Mouse (Mus musculus): ENCODE results near the gene Fmo2. TPM values are rescaled to one million over a fixed set of nuclear protein-coding genes. Genes with fewer than 3 reads are reported as not detected.

Gene Fmo2
- 0.09 and 0.29 TPM in 2 replicates for polyA plus RNA-seq (2015; fragmentation: Nextera tagmentation; extraction: Ambion mirVana)

DNA sequence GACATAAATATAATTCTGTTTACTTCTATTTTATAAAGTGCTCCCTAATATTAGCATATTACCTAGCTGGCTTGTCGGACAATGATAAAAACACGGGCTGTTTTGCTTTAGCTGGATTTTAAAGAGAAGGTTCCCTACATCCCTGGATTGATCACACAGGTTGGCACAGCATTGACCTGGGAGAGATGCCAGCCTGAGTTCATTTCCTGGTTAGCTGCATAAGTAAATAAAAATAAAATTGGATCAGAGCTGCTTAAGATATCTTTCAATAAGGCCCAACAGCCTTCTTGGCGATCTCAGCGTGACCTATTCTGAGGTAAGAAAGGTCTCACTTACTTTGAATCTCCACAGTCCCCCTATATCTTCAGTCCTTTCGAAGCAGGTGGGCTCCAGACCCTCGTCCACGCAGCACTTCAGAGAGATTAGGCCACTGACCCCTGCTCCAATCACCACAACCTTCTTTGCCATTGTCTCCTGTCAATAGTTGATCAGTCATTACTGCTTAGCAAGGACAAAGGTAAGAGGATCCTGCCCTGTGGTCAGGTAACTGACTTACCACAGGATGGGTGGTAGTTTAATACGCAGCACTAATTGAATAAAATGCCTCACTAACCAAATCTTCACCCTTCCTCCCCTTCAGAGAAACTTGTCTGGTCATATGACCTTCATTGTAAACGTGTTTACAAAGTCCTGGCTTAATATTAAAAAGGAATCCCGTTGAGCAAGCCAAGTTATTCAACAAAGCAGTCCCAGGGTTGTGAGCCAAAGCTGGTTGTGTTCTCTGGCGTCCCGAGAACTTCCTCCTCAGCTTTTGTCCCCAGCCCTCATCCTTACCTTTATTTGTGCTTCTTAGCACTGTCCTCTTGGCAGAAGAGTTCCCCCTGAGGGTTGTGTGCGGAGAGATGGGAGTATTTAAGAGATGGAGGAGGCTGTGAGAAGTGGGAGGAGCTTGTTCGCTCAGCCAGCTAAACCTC is at the start of gene Fmo2:
TSS of gene Fmo2 (minus strand) at position 889 of the 974 bp plus-strand sequence.
- no peaks in the 10 kb centered on the region for H3K36me3 ChIP-seq (ENCODE audit: control insufficient read depth, insufficient read depth, low read length)

DNA sequence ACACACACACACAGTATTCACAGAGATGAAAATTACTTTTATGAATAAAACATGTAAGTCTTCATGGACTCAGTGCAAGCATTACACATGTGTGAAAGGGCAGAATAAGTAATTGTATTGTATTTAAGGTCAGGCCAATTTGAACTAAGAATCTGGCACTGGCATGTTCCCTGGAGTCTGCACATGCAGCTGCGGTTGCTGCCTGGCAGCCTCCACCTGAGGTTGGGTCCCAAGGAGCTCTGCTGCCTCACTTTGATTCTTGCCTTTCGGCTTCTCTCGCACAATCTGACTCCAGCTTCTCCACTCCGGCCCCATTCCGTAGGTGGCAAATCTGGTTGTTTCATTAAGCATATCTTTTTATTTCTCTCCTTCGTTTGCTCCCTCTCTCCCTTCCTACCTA is 49.4 kb upstream of the Fmo2 start:
- Histone ChIP-seq H3K4me3 (ENCODE audit: low read length) (no peak overlapping the region), H3K27ac (ENCODE audit: low read depth, low read length) (no peak overlapping the region), H3K9me3 (ENCODE audit: control insufficient read depth, low read length) (no peaks in the 10 kb centered on the region), H3K4me2 (ENCODE audit: low read length) (no peak overlapping the region), H3K27me3 (replicated peaks; ENCODE audit: control insufficient read depth, insufficient read depth, low read length) (no peaks in the 10 kb centered on the region), H3K36me3 (ENCODE audit: control insufficient read depth, insufficient read depth, low read length) (no peaks in the 10 kb centered on the region), H3K9ac (ENCODE audit: low read depth, low read length) (no peak overlapping the region), H3K4me1 (ENCODE audit: control insufficient read depth, insufficient read depth, low read depth, low read length) (no peaks in the 10 kb centered on the region)
- WGBS, result 75% methylated on average over 6 of the region's 6 CpGs
- no peak for ATAC-seq

More for the DNA sequence above, at the start of gene Fmo2:
- no peaks in the 10 kb centered on the region for H3K4me1 ChIP-seq (ENCODE audit: control insufficient read depth, insufficient read depth, low read depth, low read length)
- ATAC-seq, result no peak
- H3K4me2 ChIP-seq (ENCODE audit: low read length), result no peak within 1 kb of the TSS
- H3K27me3 ChIP-seq (replicated peaks; ENCODE audit: control insufficient read depth, insufficient read depth, low read length), result no peaks in the 10 kb centered on the region
- WGBS, result 76% methylated on average over 14 of the region's 14 CpGs
- no peaks in the 10 kb centered on the region for H3K9me3 ChIP-seq (ENCODE audit: control insufficient read depth, low read length)
- H3K27ac ChIP-seq (ENCODE audit: low read depth, low read length), result no peak within 1 kb of the TSS
- H3K9ac ChIP-seq (ENCODE audit: low read depth, low read length), result no peak within 1 kb of the TSS
- no peak within 1 kb of the TSS for H3K4me3 ChIP-seq (ENCODE audit: low read length)

DNA sequence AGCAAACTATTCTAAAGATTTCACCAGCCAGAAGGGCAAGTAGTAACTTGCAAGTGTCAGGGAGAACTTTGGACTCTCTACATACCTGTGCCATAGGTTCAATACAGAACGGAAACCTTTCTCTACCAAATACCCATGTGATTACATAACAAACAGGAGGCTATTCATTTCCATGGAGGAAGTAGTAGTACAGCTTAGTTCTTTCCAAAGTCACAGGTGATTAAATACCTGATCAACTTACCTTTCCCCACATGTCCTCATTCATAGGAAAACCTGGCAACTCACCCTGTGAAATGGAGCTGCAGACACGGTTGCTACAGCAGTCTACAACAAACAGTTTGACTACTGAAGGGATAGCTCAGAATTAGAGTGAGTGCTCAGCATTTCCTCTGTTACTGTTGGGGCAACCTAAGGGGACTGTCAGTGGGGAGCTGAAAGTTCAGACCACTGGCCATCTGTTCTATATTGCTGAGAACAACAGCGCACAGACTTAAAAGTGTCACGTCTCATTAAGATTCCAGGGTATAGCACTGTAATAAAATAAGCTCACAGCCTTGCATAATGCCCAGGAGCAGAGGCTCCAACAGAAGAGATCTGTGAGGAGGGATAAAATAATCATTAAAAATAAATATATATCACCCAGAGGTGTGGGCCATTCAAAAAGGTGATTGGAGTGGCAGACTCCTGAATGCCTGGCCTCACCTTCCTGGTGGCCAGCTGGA is 48.5 kb upstream of the Fmo2 start:
- 73% methylated on average over 4 of the region's 4 CpGs for WGBS
- Histone ChIP-seq H3K27ac (ENCODE audit: low read depth, low read length) (no peak overlapping the region), H3K4me3 (ENCODE audit: low read length) (no peak overlapping the region), H3K36me3 (ENCODE audit: control insufficient read depth, insufficient read depth, low read length) (no peaks in the 10 kb centered on the region), H3K4me1 (ENCODE audit: control insufficient read depth, insufficient read depth, low read depth, low read length) (no peaks in the 10 kb centered on the region), H3K4me2 (ENCODE audit: low read length) (no peak overlapping the region), H3K9ac (ENCODE audit: low read depth, low read length) (no peak overlapping the region), H3K27me3 (replicated peaks; ENCODE audit: control insufficient read depth, insufficient read depth, low read length) (no peaks in the 10 kb centered on the region), H3K9me3 (ENCODE audit: control insufficient read depth, low read length) (no peaks in the 10 kb centered on the region)
- ATAC-seq, result peak; percentile 54

DNA sequence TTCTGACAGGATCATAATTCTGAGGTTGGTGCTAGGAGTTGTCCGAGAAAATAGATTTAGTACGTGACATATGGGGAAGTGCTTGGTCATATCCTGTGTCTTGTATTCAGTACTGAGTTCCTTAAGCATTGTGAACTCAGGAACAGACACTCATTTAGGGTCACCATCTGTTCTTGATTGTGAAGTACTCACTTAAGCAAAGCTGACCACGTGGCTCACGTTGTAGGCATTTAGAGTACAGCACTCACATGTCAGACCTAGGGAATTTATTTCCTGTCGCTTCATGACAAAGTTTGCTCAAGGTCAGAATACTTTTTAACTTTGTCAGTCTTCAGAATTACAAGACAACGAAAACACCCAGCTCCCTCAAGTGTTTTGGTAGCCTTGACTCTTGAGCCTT is 45.2 kb upstream of the Fmo2 start:
- no peaks in the 10 kb centered on the region for H3K27me3 ChIP-seq (replicated peaks; ENCODE audit: control insufficient read depth, insufficient read depth, low read length)
- H3K4me2 ChIP-seq (ENCODE audit: low read length), result no peak overlapping the region
- H3K4me3 ChIP-seq (ENCODE audit: low read length), result no peak overlapping the region
- 86% methylated on average over 6 of the region's 6 CpGs for WGBS
- no peak for ATAC-seq
- no peaks in the 10 kb centered on the region for H3K9me3 ChIP-seq (ENCODE audit: control insufficient read depth, low read length)
- no peak overlapping the region for H3K27ac ChIP-seq (ENCODE audit: low read depth, low read length)
- H3K9ac ChIP-seq (ENCODE audit: low read depth, low read length), result no peak overlapping the region
- H3K4me1 ChIP-seq (ENCODE audit: control insufficient read depth, insufficient read depth, low read depth, low read length), result no peaks in the 10 kb centered on the region
- H3K36me3 ChIP-seq (ENCODE audit: control insufficient read depth, insufficient read depth, low read length), result no peaks in the 10 kb centered on the region

DNA sequence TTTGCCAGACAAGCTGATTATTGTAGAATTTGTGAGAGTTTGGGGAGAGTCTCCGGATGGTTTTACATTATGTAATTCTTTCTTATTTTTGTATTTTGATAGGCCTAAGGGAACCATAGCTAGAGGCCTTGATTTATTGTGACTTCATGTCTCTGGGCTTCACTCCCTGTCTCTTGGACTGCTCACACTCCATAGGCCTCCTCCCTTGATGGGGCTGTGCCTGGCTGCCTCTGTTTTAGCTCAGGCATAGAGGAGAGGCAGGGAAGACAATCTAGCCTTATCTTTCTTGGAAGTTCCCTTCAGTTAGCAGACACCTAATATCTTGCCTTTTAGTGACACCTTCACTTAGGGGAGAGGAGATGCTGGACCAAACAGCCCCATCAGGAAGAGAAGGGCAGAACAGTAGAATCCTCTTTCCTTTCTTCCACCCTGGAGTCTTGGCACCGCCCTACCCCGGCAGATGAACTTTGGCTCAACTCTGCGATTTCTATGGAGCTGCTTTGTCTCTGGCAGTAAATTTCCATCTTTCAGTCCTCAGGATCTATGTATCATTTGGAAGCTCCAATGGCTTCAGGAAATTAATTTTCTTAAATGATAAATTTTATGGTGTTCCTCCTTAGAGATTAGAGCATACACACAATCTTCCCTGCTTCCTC is 40.3 kb upstream of the Fmo2 start:
- H3K36me3 ChIP-seq (ENCODE audit: control insufficient read depth, insufficient read depth, low read length), result no peaks in the 10 kb centered on the region
- H3K4me2 ChIP-seq (ENCODE audit: low read length), result no peak overlapping the region
- WGBS, result 86% methylated on average over 4 of the region's 4 CpGs
- H3K27ac ChIP-seq (ENCODE audit: low read depth, low read length), result no peak overlapping the region
- no peak overlapping the region for H3K9ac ChIP-seq (ENCODE audit: low read depth, low read length)
- ATAC-seq, result no peak
- H3K9me3 ChIP-seq (ENCODE audit: control insufficient read depth, low read length), result no peaks in the 10 kb centered on the region
- H3K4me3 ChIP-seq (ENCODE audit: low read length), result no peak overlapping the region
- H3K27me3 ChIP-seq (replicated peaks; ENCODE audit: control insufficient read depth, insufficient read depth, low read length), result no peaks in the 10 kb centered on the region
- no peaks in the 10 kb centered on the region for H3K4me1 ChIP-seq (ENCODE audit: control insufficient read depth, insufficient read depth, low read depth, low read length)

DNA sequence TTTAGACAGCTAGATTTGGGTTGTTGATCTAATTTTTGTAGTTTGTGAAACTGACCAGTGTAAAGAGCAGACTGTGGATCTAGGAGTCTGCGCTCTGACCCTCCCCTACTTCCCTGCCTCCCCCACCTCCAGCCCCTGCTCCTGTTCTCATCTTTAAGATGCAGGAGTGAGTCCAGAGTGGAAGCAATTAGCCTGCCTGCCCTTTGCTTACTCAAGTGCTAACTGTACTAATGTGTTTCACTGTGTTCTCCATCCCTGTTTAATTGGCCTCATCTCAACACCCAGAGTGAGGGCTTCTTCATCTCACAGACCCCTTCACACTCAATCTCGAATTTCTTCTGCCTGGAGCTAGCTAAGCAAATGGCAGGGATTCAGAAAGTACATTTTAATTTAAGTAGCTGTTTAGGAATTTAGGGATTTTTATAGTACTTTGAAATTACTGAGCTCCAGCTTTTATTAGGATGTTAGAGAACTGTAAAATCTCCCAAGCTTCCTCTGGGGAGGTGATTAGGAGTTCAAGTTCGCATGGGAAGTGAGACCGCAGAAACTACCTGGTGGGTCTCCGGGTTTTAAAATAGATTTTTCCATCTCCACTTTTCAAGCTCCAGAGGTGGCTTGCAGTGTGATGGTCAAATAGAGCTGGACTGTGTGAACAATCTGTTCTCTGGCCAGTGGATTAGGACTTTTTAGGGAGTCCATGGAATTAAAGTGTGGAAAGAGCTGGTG is 39.6 kb upstream of the Fmo2 start:
- H3K27ac ChIP-seq (ENCODE audit: low read depth, low read length), result no peak overlapping the region
- H3K4me3 ChIP-seq (ENCODE audit: low read length), result no peak overlapping the region
- no peaks in the 10 kb centered on the region for H3K36me3 ChIP-seq (ENCODE audit: control insufficient read depth, insufficient read depth, low read length)
- no peaks in the 10 kb centered on the region for H3K27me3 ChIP-seq (replicated peaks; ENCODE audit: control insufficient read depth, insufficient read depth, low read length)
- no peak overlapping the region for H3K4me2 ChIP-seq (ENCODE audit: low read length)
- no peak for ATAC-seq
- WGBS, result 81% methylated on average over 5 of the region's 5 CpGs
- no peaks in the 10 kb centered on the region for H3K4me1 ChIP-seq (ENCODE audit: control insufficient read depth, insufficient read depth, low read depth, low read length)
- no peak overlapping the region for H3K9ac ChIP-seq (ENCODE audit: low read depth, low read length)
- no peaks in the 10 kb centered on the region for H3K9me3 ChIP-seq (ENCODE audit: control insufficient read depth, low read length)

DNA sequence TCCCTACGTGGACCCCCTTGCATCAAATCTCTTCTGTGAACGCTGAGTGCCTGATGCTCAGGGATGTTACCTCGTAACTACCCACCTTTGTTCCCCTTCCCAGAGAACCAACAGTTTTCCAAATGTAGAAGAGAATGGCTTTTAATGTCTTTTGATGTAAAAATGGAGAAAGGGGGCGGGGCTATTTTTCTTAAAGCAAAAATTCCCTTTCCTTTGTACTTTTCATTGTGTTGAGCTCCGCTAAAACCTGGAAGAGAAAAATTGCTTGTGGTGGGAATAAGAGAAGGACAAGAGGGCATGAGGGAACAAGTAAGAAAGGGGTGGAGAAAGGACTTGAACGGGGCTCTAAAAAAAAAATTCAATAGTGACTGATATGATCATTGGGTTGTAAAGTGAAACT is 38.9 kb upstream of the Fmo2 start, which contains the start of gene Fmo6:
TSS of gene Fmo6 (minus strand) at position 101 of the 400 bp plus-strand sequence.
- no peak within 1 kb of the TSS for H3K9ac ChIP-seq (ENCODE audit: low read depth, low read length)
- WGBS, result 89% methylated on average over 6 of the region's 6 CpGs
- no peaks in the 10 kb centered on the region for H3K27me3 ChIP-seq (replicated peaks; ENCODE audit: control insufficient read depth, insufficient read depth, low read length)
- H3K27ac ChIP-seq (ENCODE audit: low read depth, low read length), result no peak within 1 kb of the TSS
- ATAC-seq, result no peak
- H3K4me3 ChIP-seq (ENCODE audit: low read length), result no peak within 1 kb of the TSS
- H3K4me2 ChIP-seq (ENCODE audit: low read length), result no peak within 1 kb of the TSS
- H3K4me1 ChIP-seq (ENCODE audit: control insufficient read depth, insufficient read depth, low read depth, low read length), result no peaks in the 10 kb centered on the region
- no peaks in the 10 kb centered on the region for H3K9me3 ChIP-seq (ENCODE audit: control insufficient read depth, low read length)
- no peaks in the 10 kb centered on the region for H3K36me3 ChIP-seq (ENCODE audit: control insufficient read depth, insufficient read depth, low read length)

DNA sequence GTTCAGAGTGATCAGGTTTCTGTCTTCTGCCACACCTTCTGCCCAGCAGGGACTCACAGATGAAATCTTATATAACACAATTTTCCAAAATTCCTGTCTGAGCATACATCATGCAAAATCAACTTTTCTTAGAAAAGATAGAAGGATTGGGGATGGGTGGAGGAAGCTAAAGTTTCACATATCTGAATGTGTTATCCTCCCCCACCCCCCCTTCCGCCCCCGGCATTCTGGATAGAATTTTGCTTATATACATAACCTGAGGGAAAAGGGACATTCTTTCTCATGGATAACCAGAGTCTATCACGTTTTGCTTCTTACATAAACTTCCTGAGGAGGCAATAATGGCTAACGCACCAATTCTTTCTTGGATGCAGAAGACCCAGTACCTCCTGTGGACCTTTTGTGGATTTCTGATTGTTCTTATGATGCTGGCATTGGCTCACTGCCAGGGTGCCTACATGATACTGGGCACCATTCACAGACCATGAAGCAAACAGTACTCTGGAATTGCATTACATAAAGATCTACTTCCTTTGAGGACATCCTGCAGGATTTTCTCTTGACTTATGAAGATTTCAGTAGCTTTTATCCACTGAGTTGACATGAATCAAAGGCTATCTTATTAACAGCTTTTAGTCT is 36.0 kb upstream of the Fmo2 start:
- Histone ChIP-seq H3K9me3 (ENCODE audit: control insufficient read depth, low read length) (no peaks in the 10 kb centered on the region), H3K4me3 (ENCODE audit: low read length) (no peak overlapping the region), H3K9ac (ENCODE audit: low read depth, low read length) (no peak overlapping the region), H3K27ac (ENCODE audit: low read depth, low read length) (no peak overlapping the region), H3K36me3 (ENCODE audit: control insufficient read depth, insufficient read depth, low read length) (no peaks in the 10 kb centered on the region), H3K4me2 (ENCODE audit: low read length) (no peak overlapping the region), H3K4me1 (ENCODE audit: control insufficient read depth, insufficient read depth, low read depth, low read length) (no peaks in the 10 kb centered on the region), H3K27me3 (replicated peaks; ENCODE audit: control insufficient read depth, insufficient read depth, low read length) (no peaks in the 10 kb centered on the region)
- ATAC-seq, result no peak
- 65% methylated on average over 4 of the region's 4 CpGs for WGBS
